ENCODE assay signal across 22 mouse cellular contexts in genomic region chr17:3208471-3208870, GRCm38 (mm10).
"Had no signal": no experiment of that assay in that cellular context is flagged by ENCODE, and none has a peak within 500 bp of the region (broad histone marks: within the 10 kb centered on the region; RNA-seq: fewer than 3 reads in every experiment).

No protein-coding gene starts in this region.

- H3K4me2 ChIP-seq: kidney, embryonic 15.5 days; limb, embryonic 13.5 days; liver, embryonic 12.5 days; liver, embryonic 15.5 days; midbrain, embryonic 12.5 days; midbrain, embryonic 15.5 days; neural tube, embryonic 12.5 days; neural tube, embryonic 15.5 days had no signal

- H3K9ac ChIP-seq: kidney, embryonic 15.5 days; limb, embryonic 13.5 days; liver, embryonic 12.5 days; liver, embryonic 15.5 days; midbrain, embryonic 12.5 days; midbrain, embryonic 15.5 days; neural tube, embryonic 12.5 days; neural tube, embryonic 15.5 days had no signal

- H3K9me3 ChIP-seq: kidney, embryonic 15.5 days; limb, embryonic 10.5 days; limb, embryonic 13.5 days; liver, embryonic 12.5 days; liver, embryonic 15.5 days; midbrain, embryonic 12.5 days; midbrain, embryonic 15.5 days; neural tube, embryonic 12.5 days; neural tube, embryonic 15.5 days had no signal

- H3K27me3 ChIP-seq: kidney, embryonic 15.5 days; limb, embryonic 13.5 days; liver, embryonic 12.5 days; liver, embryonic 15.5 days; midbrain, embryonic 12.5 days; midbrain, embryonic 15.5 days; neural tube, embryonic 12.5 days; neural tube, embryonic 15.5 days had no signal

- H3K4me3 ChIP-seq: kidney, embryonic 15.5 days; limb, embryonic 10.5 days; limb, embryonic 13.5 days; liver, embryonic 12.5 days; liver, embryonic 15.5 days; midbrain, embryonic 12.5 days; midbrain, embryonic 15.5 days; neural tube, embryonic 12.5 days; neural tube, embryonic 15.5 days had no signal

- H3K4me1 ChIP-seq: midbrain, embryonic 12.5 days; midbrain, embryonic 15.5 days; neural tube, embryonic 12.5 days had no signal

- H3K36me3 ChIP-seq: midbrain, embryonic 15.5 days; neural tube, embryonic 12.5 days had no signal

- ATAC-seq: liver, embryonic 12.5 days; midbrain, embryonic 15.5 days had no signal

- H3K27ac ChIP-seq: limb, embryonic 10.5 days; limb, embryonic 13.5 days; liver, embryonic 12.5 days; liver, embryonic 15.5 days; macrophage; midbrain, embryonic 12.5 days; midbrain, embryonic 15.5 days; neural tube, embryonic 12.5 days; neural tube, embryonic 15.5 days; stomach, postnatal 0 days had no signal

- DNase-seq: kidney, adult 11 months; kidney, adult 8-10 months; kidney, postnatal 10 days; kidney, postnatal 36 days; layer of hippocampus, adult 9-11 months; liver; lung, postnatal 10 days; right cerebral cortex, adult 18-20 months; right cerebral cortex, postnatal 14 days; right cerebral cortex, postnatal 4 days; thymus, postnatal 25 days had no signal
